Mouse (Mus musculus) hindbrain, embryonic 10.5 days (tissue): ENCODE results near the gene Erbb4. TPM values are rescaled to one million over a fixed set of nuclear protein-coding genes. Genes with fewer than 3 reads are reported as not detected.
"Not testable (repeated sequence)": the region's sequence is repeated elsewhere in the genome, so short reads cannot be mapped to it uniquely, and the experiment has no call there.

ENCODE experiments used
- DNase-seq: peaks from one replicate; pipeline ENCODE4 v3.0.0-alpha.2; 2017; ENCODE audit warnings: low spot score
- H3K27ac ChIP-seq: fragments of 300-500 bp; sonication (generic); 2 replicates; pipeline ENCODE4 v1.5.1; 2016; ENCODE audit warnings: mild to moderate bottlenecking, moderate library complexity
- H3K27me3 ChIP-seq: fragments of 300-500 bp; sonication (generic); 2 replicates; pipeline ENCODE4 v1.6.1; 2016; ENCODE audit warnings: mild to moderate bottlenecking; ENCODE audit not compliant: poor library complexity, insufficient read depth, severe bottlenecking
- H3K36me3 ChIP-seq: fragments of 300-500 bp; sonication (generic); 2 replicates; pipeline ENCODE4 v1.6.1; 2016; ENCODE audit warnings: mild to moderate bottlenecking, moderate library complexity
- H3K4me1 ChIP-seq: fragments of 300-500 bp; sonication (generic); replicated peaks from 2 replicates; pipeline ENCODE4 v1.6.1; 2016; ENCODE audit warnings: mild to moderate bottlenecking
- H3K4me3 ChIP-seq: fragments of 300-500 bp; sonication (generic); 2 replicates; pipeline ENCODE4 v1.5.1; 2016; ENCODE audit warnings: mild to moderate bottlenecking, moderate library complexity
- H3K9me3 ChIP-seq: fragments of 300-500 bp; sonication (generic); 2 replicates; pipeline ENCODE4 v1.6.1; 2016; ENCODE audit warnings: mild to moderate bottlenecking, moderate library complexity
- WGBS: fragments of 180-500 bp; shearing (Covaris S2); methylation state at CpG from one replicate; pipeline ENCODE4 v1.1.7; 2016; 5-methylcytosine and 5-hydroxymethylcytosine counted together
- polyA plus RNA-seq: library from polyadenylated mRNA; unstranded; fragments of >200 nt; fragmentation: Nextera tagmentation; extraction: Ambion mirVana; gene quantifications from 2 replicates; pipeline ENCODE4 v1.2.1, GENCODE M21; 2016

The Erbb4 gene
- polyA plus RNA-seq, 1 experiment from 2014 or later = 3.8 TPM

GRCm38 (mm10) chr1:68787409-68788015 is 320.3 kb downstream of the Erbb4 start:
- Histone ChIP-seq H3K4me3 (no peak overlapping the region), H3K27me3 (no peaks in the 10 kb centered on the region), H3K4me1 (no peaks in the 10 kb centered on the region), H3K9me3 (no peaks in the 10 kb centered on the region), H3K36me3 (no peaks in the 10 kb centered on the region), H3K27ac (no peak overlapping the region)
- no peak for DNase-seq
- WGBS = 63% methylated on average over 4 of the region's 4 CpGs

- Histone ChIP-seq H3K27ac (no peak overlapping the region), H3K4me1 (no peaks in the 10 kb centered on the region), H3K4me3 (no peak overlapping the region), H3K27me3 (no peaks in the 10 kb centered on the region), H3K36me3 (no peaks in the 10 kb centered on the region), H3K9me3 (no peaks in the 10 kb centered on the region)
- DNase-seq = no peak
- 35% methylated on average over 2 of the region's 2 CpGs for WGBS
Observed at GRCm38 (mm10) chr1:68780653-68781052, 327.2 kb downstream of the Erbb4 start.

- Histone ChIP-seq H3K27ac (no peak overlapping the region), H3K4me1 (no peaks in the 10 kb centered on the region), H3K27me3 (no peaks in the 10 kb centered on the region), H3K4me3 (no peak overlapping the region), H3K36me3 (no peaks in the 10 kb centered on the region), H3K9me3 (no peaks in the 10 kb centered on the region)
- 73% methylated on average over 1 of the region's 1 CpGs for WGBS
- no peak for DNase-seq
Observed at GRCm38 (mm10) chr1:68780032-68780431, 327.8 kb downstream of the Erbb4 start.

GRCm38 (mm10) chr1:68766095-68766494 is 341.8 kb downstream of the Erbb4 start:
- not testable (repeated sequence) for H3K36me3 ChIP-seq

GRCm38 (mm10) chr1:68762456-68762855 is 345.4 kb downstream of the Erbb4 start:
- no peaks in the 10 kb centered on the region for H3K9me3 ChIP-seq
- WGBS = 93% methylated on average over 5 of the region's 5 CpGs
- no peak for DNase-seq

More at GRCm38 (mm10) chr1:68766095-68766494, 341.8 kb downstream of the Erbb4 start:
- not testable (repeated sequence) for DNase-seq, H3K27me3 ChIP-seq, H3K27ac ChIP-seq, H3K4me3 ChIP-seq, H3K9me3 ChIP-seq, H3K4me1 ChIP-seq

GRCm38 (mm10) chr1:68748976-68749375 is 358.9 kb downstream of the Erbb4 start:
- H3K4me3 ChIP-seq = no peak overlapping the region
- 50% methylated on average over 1 of the region's 1 CpGs for WGBS
- no peak overlapping the region for H3K27ac ChIP-seq
- no peaks in the 10 kb centered on the region for H3K4me1 ChIP-seq
- DNase-seq = no peak
- no peaks in the 10 kb centered on the region for H3K9me3 ChIP-seq
- no peaks in the 10 kb centered on the region for H3K27me3 ChIP-seq
- H3K36me3 ChIP-seq = no peaks in the 10 kb centered on the region

More at GRCm38 (mm10) chr1:68762456-68762855, 345.4 kb downstream of the Erbb4 start:
- no peak overlapping the region for H3K4me3 ChIP-seq
- no peaks in the 10 kb centered on the region for H3K4me1 ChIP-seq
- no peaks in the 10 kb centered on the region for H3K36me3 ChIP-seq
- H3K27ac ChIP-seq = no peak overlapping the region
- H3K27me3 ChIP-seq = no peaks in the 10 kb centered on the region

- H3K4me1 ChIP-seq = no peaks in the 10 kb centered on the region
- no peak overlapping the region for H3K27ac ChIP-seq
- H3K9me3 ChIP-seq = no peaks in the 10 kb centered on the region
- H3K4me3 ChIP-seq = no peak overlapping the region
- no peaks in the 10 kb centered on the region for H3K27me3 ChIP-seq
- DNase-seq = no peak
- no peaks in the 10 kb centered on the region for H3K36me3 ChIP-seq
Observed at GRCm38 (mm10) chr1:68681478-68681877, 426.4 kb downstream of the Erbb4 start.

GRCm38 (mm10) chr1:68674667-68675066 is 433.2 kb downstream of the Erbb4 start:
- Histone ChIP-seq H3K4me3 (no peak overlapping the region), H3K27me3 (no peaks in the 10 kb centered on the region), H3K4me1 (no peaks in the 10 kb centered on the region), H3K27ac (no peak overlapping the region), H3K9me3 (no peaks in the 10 kb centered on the region), H3K36me3 (no peaks in the 10 kb centered on the region)
- 91% methylated on average over 4 of the region's 4 CpGs for WGBS
- no peak for DNase-seq

GRCm38 (mm10) chr1:68666831-68667601 is 440.8 kb downstream of the Erbb4 start:
- Histone ChIP-seq H3K36me3 (no peaks in the 10 kb centered on the region), H3K9me3 (no peaks in the 10 kb centered on the region), H3K4me3 (no peak overlapping the region), H3K4me1 (no peaks in the 10 kb centered on the region), H3K27ac (no peak overlapping the region), H3K27me3 (no peaks in the 10 kb centered on the region)
- no peak for DNase-seq
- 90% methylated on average over 10 of the region's 10 CpGs for WGBS

- H3K4me3 ChIP-seq = no peak overlapping the region
- no peaks in the 10 kb centered on the region for H3K27me3 ChIP-seq
- H3K27ac ChIP-seq = no peak overlapping the region
- WGBS = 88% methylated on average over 3 of the region's 3 CpGs
- H3K4me1 ChIP-seq = no peaks in the 10 kb centered on the region
- H3K36me3 ChIP-seq = no peaks in the 10 kb centered on the region
- H3K9me3 ChIP-seq = no peaks in the 10 kb centered on the region
- no peak for DNase-seq
Observed at GRCm38 (mm10) chr1:68590475-68590874, 517.4 kb downstream of the Erbb4 start.

GRCm38 (mm10) chr1:68573851-68574540 is 533.9 kb downstream of the Erbb4 start:
- Histone ChIP-seq H3K9me3 (no peaks in the 10 kb centered on the region), H3K36me3 (no peaks in the 10 kb centered on the region), H3K27ac (no peak overlapping the region), H3K4me1 (no peaks in the 10 kb centered on the region), H3K4me3 (no peak overlapping the region), H3K27me3 (no peaks in the 10 kb centered on the region)
- no peak for DNase-seq
- WGBS = 77% methylated on average over 4 of the region's 4 CpGs

GRCm38 (mm10) chr1:68570924-68571323 is 536.9 kb downstream of the Erbb4 start:
- Histone ChIP-seq H3K4me1 (no peaks in the 10 kb centered on the region), H3K27ac (no peak overlapping the region), H3K4me3 (no peak overlapping the region), H3K9me3 (no peaks in the 10 kb centered on the region), H3K36me3 (no peaks in the 10 kb centered on the region), H3K27me3 (no peaks in the 10 kb centered on the region)
- no peak for DNase-seq
- 85% methylated on average over 1 of the region's 1 CpGs for WGBS

GRCm38 (mm10) chr1:68542942-68543341 is 564.9 kb downstream of the Erbb4 start:
- no peaks in the 10 kb centered on the region for H3K4me1 ChIP-seq
- DNase-seq = no peak
- H3K27me3 ChIP-seq = no peaks in the 10 kb centered on the region
- no peak overlapping the region for H3K27ac ChIP-seq
- H3K4me3 ChIP-seq = no peak overlapping the region
- no peaks in the 10 kb centered on the region for H3K36me3 ChIP-seq
- 93% methylated on average over 4 of the region's 4 CpGs for WGBS
- no peaks in the 10 kb centered on the region for H3K9me3 ChIP-seq
